Mouse (Mus musculus): ENCODE results near the gene Daam1. TPM values are rescaled to one million over a fixed set of nuclear protein-coding genes. Genes with fewer than 3 reads are reported as not detected.

Daam1 gene
- total RNA-seq, 2 experiments from 2014 or later, result 64.9 to 69.3 TPM

- DNase-seq (ENCODE audit: low spot score in 2 of 2), result no peak
- TF ChIP-seq CTCF (conservative IDR thresholded peaks at IDR 0.05), result no peak
- Histone ChIP-seq H3K4me3 (no peak overlapping the region), H3K27ac (peak overlapping the region; percentile 73)
Measured at GRCm38 (mm10) chr12:71912262-71912661, 81.4 kb downstream of the Daam1 start.

GRCm38 (mm10) chr12:71919156-71919555 is 88.3 kb downstream of the Daam1 start:
- peak overlapping the region; percentile 43 for H3K27ac ChIP-seq
- no peak for DNase-seq (ENCODE audit: low spot score in 2 of 2)
- H3K4me3 ChIP-seq, result no peak overlapping the region
- TF ChIP-seq CTCF (conservative IDR thresholded peaks at IDR 0.05), result no peak

- Histone ChIP-seq H3K27ac (no peak overlapping the region; the same call in 1 of the 2 replicates), H3K4me3 (no peak overlapping the region)
- no peak for TF ChIP-seq CTCF (conservative IDR thresholded peaks at IDR 0.05)
- DNase-seq (ENCODE audit: low spot score in 2 of 2), result no peak
Measured at GRCm38 (mm10) chr12:71919962-71920361, 89.1 kb downstream of the Daam1 start.

GRCm38 (mm10) chr12:71922827-71923381 is 92.0 kb downstream of the Daam1 start:
- Histone ChIP-seq H3K27ac (no peak overlapping the region; the same call in 1 of the 2 replicates), H3K4me3 (no peak overlapping the region)
- TF ChIP-seq CTCF (conservative IDR thresholded peaks at IDR 0.05), result no peak
- DNase-seq (ENCODE audit: low spot score in 2 of 2), result no peak

GRCm38 (mm10) chr12:71924978-71925529 is 94.2 kb downstream of the Daam1 start:
- no peak for DNase-seq (ENCODE audit: low spot score in 2 of 2)
- H3K4me3 ChIP-seq, result no peak overlapping the region
- no peak for TF ChIP-seq CTCF (conservative IDR thresholded peaks at IDR 0.05)
- H3K27ac ChIP-seq, result no peak overlapping the region

GRCm38 (mm10) chr12:71925990-71926700 is 95.3 kb downstream of the Daam1 start:
- no peak overlapping the region for H3K4me3 ChIP-seq
- peak overlapping the region; percentile 1; the same call in 1 of the 2 replicates for H3K27ac ChIP-seq
- no peak for TF ChIP-seq CTCF (conservative IDR thresholded peaks at IDR 0.05)
- no peak for DNase-seq (ENCODE audit: low spot score in 2 of 2)

- Histone ChIP-seq H3K4me3 (no peak overlapping the region), H3K27ac (peak overlapping the region; percentile 43; the same call in 1 of the 2 replicates)
- DNase-seq (ENCODE audit: low spot score in 2 of 2), result no peak
- TF ChIP-seq CTCF (conservative IDR thresholded peaks at IDR 0.05), result no peak
Measured at GRCm38 (mm10) chr12:71928092-71928491, 97.2 kb downstream of the Daam1 start.

- no peak for DNase-seq (ENCODE audit: low spot score in 2 of 2)
- Histone ChIP-seq H3K27ac (no peak overlapping the region), H3K4me3 (no peak overlapping the region)
- TF ChIP-seq CTCF (conservative IDR thresholded peaks at IDR 0.05), result no peak
Measured at GRCm38 (mm10) chr12:71929876-71930275, 99.0 kb downstream of the Daam1 start.

- peak overlapping the region; percentile 65 for H3K27ac ChIP-seq
- no peak for DNase-seq (ENCODE audit: low spot score in 2 of 2)
- H3K4me3 ChIP-seq, result no peak overlapping the region
- TF ChIP-seq CTCF (conservative IDR thresholded peaks at IDR 0.05), result 0 out of 2 replicates have a peak, but pooled peaks have one; percentile 7
Measured at GRCm38 (mm10) chr12:71932433-71933386, 101.8 kb downstream of the Daam1 start.

- no peak overlapping the region; the same call in 1 of the 2 replicates for H3K4me3 ChIP-seq
- peak overlapping the region; percentile 65 for H3K27ac ChIP-seq
- no peak for TF ChIP-seq CTCF (conservative IDR thresholded peaks at IDR 0.05)
- DNase-seq (ENCODE audit: low spot score in 2 of 2), result no peak
Measured at GRCm38 (mm10) chr12:71933989-71934645, 103.2 kb downstream of the Daam1 start.

- DNase-seq (ENCODE audit: low spot score in 2 of 2), result no peak
- Histone ChIP-seq H3K4me3 (no peak overlapping the region), H3K27ac (peak overlapping the region; percentile 79)
- no peak for TF ChIP-seq CTCF (conservative IDR thresholded peaks at IDR 0.05)
Measured at GRCm38 (mm10) chr12:71936636-71937035, 105.8 kb downstream of the Daam1 start.

- Histone ChIP-seq H3K27ac (peak overlapping the region; percentile 79), H3K4me3 (no peak overlapping the region)
- no peak for DNase-seq (ENCODE audit: low spot score in 2 of 2)
- no peak for TF ChIP-seq CTCF (conservative IDR thresholded peaks at IDR 0.05)
Measured at GRCm38 (mm10) chr12:71938513-71938912, 107.6 kb downstream of the Daam1 start.

Data from layer of hippocampus, adult 2 months (tissue).